Mouse (Mus musculus): ENCODE data around the gene Syce1. TPM values are rescaled to one million over a fixed set of nuclear protein-coding genes. Genes with fewer than 3 reads are reported as not detected.

The Syce1 gene
- polyA plus RNA-seq, 1 experiment from 2014 or later = 0.31 TPM

Other genes starting within 250 kb of the Syce1 start
- not detected in 2 replicates for gene Olfr538, start 220.0 kb downstream of the Syce1 start, polyA plus RNA-seq (2016; fragmentation: Nextera tagmentation; extraction: Ambion mirVana)
- gene Olfr46, start 186.6 kb downstream of the Syce1 start, polyA plus RNA-seq (2016; fragmentation: Nextera tagmentation; extraction: Ambion mirVana) = 0.03 TPM in 1 of 2 replicates, not detected in the other
- not detected in 2 replicates for gene Olfr61, start 158.9 kb downstream of the Syce1 start, polyA plus RNA-seq (2016; fragmentation: Nextera tagmentation; extraction: Ambion mirVana)
- gene Olfr53, start 141.4 kb downstream of the Syce1 start, polyA plus RNA-seq (2016; fragmentation: Nextera tagmentation; extraction: Ambion mirVana) = not detected in 2 replicates
- gene Olfr539, start 127.9 kb downstream of the Syce1 start, polyA plus RNA-seq (2016; fragmentation: Nextera tagmentation; extraction: Ambion mirVana) = not detected in 2 replicates
- not detected in 2 replicates for gene Olfr45, start 105.9 kb downstream of the Syce1 start, polyA plus RNA-seq (2016; fragmentation: Nextera tagmentation; extraction: Ambion mirVana)
- not detected in 2 replicates for gene Olfr541, start 90.6 kb downstream of the Syce1 start, polyA plus RNA-seq (2016; fragmentation: Nextera tagmentation; extraction: Ambion mirVana)
- gene Cyp2e1, start 24.1 kb downstream of the Syce1 start, polyA plus RNA-seq (2016; fragmentation: Nextera tagmentation; extraction: Ambion mirVana) = not detected in 2 replicates
- gene Zfp941, start 34.3 kb upstream of the Syce1 start, polyA plus RNA-seq (2016; fragmentation: Nextera tagmentation; extraction: Ambion mirVana) = 0.95 and 0.96 TPM in 2 replicates
- gene Urah, start 47.2 kb upstream of the Syce1 start, polyA plus RNA-seq (2016; fragmentation: Nextera tagmentation; extraction: Ambion mirVana) = 0.55 TPM in 1 of 2 replicates, not detected in the other
- not detected in 2 replicates for gene Scgb1c1, start 57.7 kb upstream of the Syce1 start, polyA plus RNA-seq (2016; fragmentation: Nextera tagmentation; extraction: Ambion mirVana)
- gene Odf3, start 60.0 kb upstream of the Syce1 start, polyA plus RNA-seq (2016; fragmentation: Nextera tagmentation; extraction: Ambion mirVana) = not detected in 2 replicates
- gene Gm45785, start 68.5 kb upstream of the Syce1 start, polyA plus RNA-seq (2016; fragmentation: Nextera tagmentation; extraction: Ambion mirVana) = not detected in 2 replicates
- 42.7 and 48.0 TPM in 2 replicates for gene Ric8a, start 69.1 kb upstream of the Syce1 start, polyA plus RNA-seq (2016; fragmentation: Nextera tagmentation; extraction: Ambion mirVana)
- 27.7 and 29.3 TPM in 2 replicates for gene Bet1l, start 69.7 kb upstream of the Syce1 start, polyA plus RNA-seq (2016; fragmentation: Nextera tagmentation; extraction: Ambion mirVana)
- gene Psmd13, start 94.1 kb upstream of the Syce1 start, polyA plus RNA-seq (2016; fragmentation: Nextera tagmentation; extraction: Ambion mirVana) = 187 and 188 TPM in 2 replicates
- 40.9 and 41.6 TPM in 2 replicates for gene Sirt3, start 94.5 kb upstream of the Syce1 start, polyA plus RNA-seq (2016; fragmentation: Nextera tagmentation; extraction: Ambion mirVana)
- 93.0 and 102 TPM in 2 replicates for gene Cox8b, start 112.6 kb upstream of the Syce1 start, polyA plus RNA-seq (2016; fragmentation: Nextera tagmentation; extraction: Ambion mirVana)
- gene Nlrp6, start 133.1 kb upstream of the Syce1 start, polyA plus RNA-seq (2016; fragmentation: Nextera tagmentation; extraction: Ambion mirVana) = 0.23 TPM in 1 of 2 replicates, not detected in the other
- 13.7 and 13.9 TPM in 2 replicates for gene Pgghg, start 153.5 kb upstream of the Syce1 start, polyA plus RNA-seq (2016; fragmentation: Nextera tagmentation; extraction: Ambion mirVana)
- gene Ifitm5, start 162.4 kb upstream of the Syce1 start, polyA plus RNA-seq (2016; fragmentation: Nextera tagmentation; extraction: Ambion mirVana) = 1.8 and 2.0 TPM in 2 replicates
- gene Gm45717, start 168.1 kb upstream of the Syce1 start, polyA plus RNA-seq (2016; fragmentation: Nextera tagmentation; extraction: Ambion mirVana) = not detected in 2 replicates
- gene Ifitm2, start 168.1 kb upstream of the Syce1 start, polyA plus RNA-seq (2016; fragmentation: Nextera tagmentation; extraction: Ambion mirVana) = 442 and 446 TPM in 2 replicates
- gene Ifitm1, start 179.4 kb upstream of the Syce1 start, polyA plus RNA-seq (2016; fragmentation: Nextera tagmentation; extraction: Ambion mirVana) = 3.0 and 3.1 TPM in 2 replicates
- 41.8 and 41.9 TPM in 2 replicates for gene Ifitm3, start 222.9 kb upstream of the Syce1 start, polyA plus RNA-seq (2016; fragmentation: Nextera tagmentation; extraction: Ambion mirVana)
- not detected in 2 replicates for gene Ifitm6, start 230.1 kb upstream of the Syce1 start, polyA plus RNA-seq (2016; fragmentation: Nextera tagmentation; extraction: Ambion mirVana)
- not detected in 2 replicates for gene Gm17387, start 241.3 kb upstream of the Syce1 start, polyA plus RNA-seq (2016; fragmentation: Nextera tagmentation; extraction: Ambion mirVana)